Mouse (Mus musculus) Patski (cell line): ENCODE measurements around the gene Crb1. TPM values are rescaled to one million over a fixed set of nuclear protein-coding genes. Genes with fewer than 3 reads are reported as not detected.
A peak's percentile ranks its signal among the peaks of the same experiment; 100 is the strongest.

Experiments
- ATAC-seq: fragments of 100-300 bp; one replicate; pipeline ENCODE4 v1.8.0; 2021
- CTCF ChIA-PET: fragments of 350-600 bp; sonication (Branson Sonifier 250); formaldehyde crosslinking; loops from one replicate; lab custom pipeline; 2022; ENCODE audit warnings: inconsistent platforms; lab: Charles Lee
- POLR2A ChIA-PET: fragments of 350-600 bp; sonication (Branson Sonifier 250); formaldehyde crosslinking; loops from one replicate; lab custom pipeline; 2022; ENCODE audit warnings: antibody characterized with exemption, inconsistent platforms; lab: Charles Lee
- DNase-seq: peaks from one replicate; pipeline ENCODE4 v3.0.0-alpha.2; 2011; ENCODE audit warnings: low read depth, low spot score
- H3K27me3 ChIP-seq: fragments of 371-371 bp; one replicate; pipeline ENCODE4 v1.5.1; 2021
- CTCF ChIP-seq: fragments of 100-300 bp; IDR thresholded peaks from one replicate; pipeline ENCODE4 v1.5.1; 2021
- in situ Hi-C: fragments of 300-500 bp; cut with MboI; formaldehyde crosslinking; loops from 3 replicates; pipeline ENCODE4 v1.11.1; 2018; ENCODE audit warnings: low pct_unique_long_range_greater_than_20kb, mixed read lengths
- polyA plus RNA-seq: library from polyadenylated mRNA; unstranded; gene quantifications from one replicate; pipeline ENCODE4 v1.2.3, GENCODE M21; 2021

The Crb1 gene
- polyA plus RNA-seq, 1 experiment from 2014 or later = 0.06 TPM

DNA sequence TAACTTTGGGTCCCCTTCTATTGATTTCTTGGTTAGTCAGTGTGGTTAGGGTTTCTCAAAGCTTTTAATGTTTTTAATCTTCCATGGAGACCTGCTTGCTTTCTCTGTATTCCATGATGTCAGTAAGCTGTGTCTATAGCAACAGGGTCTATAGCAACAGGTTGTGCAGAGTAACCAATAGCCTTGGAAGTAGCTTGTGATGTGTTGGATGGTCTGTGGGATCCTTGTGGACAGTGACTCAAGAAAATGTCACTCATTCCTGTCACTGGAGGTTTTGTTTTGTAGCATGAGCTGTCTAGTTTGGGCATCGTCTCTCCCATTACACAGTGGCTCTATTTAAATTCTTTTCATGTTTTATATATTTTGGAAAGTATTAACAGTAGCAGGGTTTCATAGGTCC lies 197.2 kb downstream of the Crb1 start:
- H3K27me3 ChIP-seq = no peaks in the 10 kb centered on the region
- ATAC-seq (no peak), DNase-seq (no peak)
- POLR2A ChIA-PET = no interaction called here
- no peak for TF ChIP-seq CTCF
- CTCF ChIA-PET = no interaction called here
- in situ Hi-C loops = no loop called here

GRCm38 (mm10) chr1:139174058-139174832 lies 202.7 kb downstream of the Crb1 start:
- ATAC-seq = no peak
- POLR2A ChIA-PET = interaction anchor here (0.8 kb wide), 1 partner anchor 9 kb away, joined by 3 read pairs; no protein-coding TSS in a partner anchor
- in situ Hi-C loops = no loop called here

DNA sequence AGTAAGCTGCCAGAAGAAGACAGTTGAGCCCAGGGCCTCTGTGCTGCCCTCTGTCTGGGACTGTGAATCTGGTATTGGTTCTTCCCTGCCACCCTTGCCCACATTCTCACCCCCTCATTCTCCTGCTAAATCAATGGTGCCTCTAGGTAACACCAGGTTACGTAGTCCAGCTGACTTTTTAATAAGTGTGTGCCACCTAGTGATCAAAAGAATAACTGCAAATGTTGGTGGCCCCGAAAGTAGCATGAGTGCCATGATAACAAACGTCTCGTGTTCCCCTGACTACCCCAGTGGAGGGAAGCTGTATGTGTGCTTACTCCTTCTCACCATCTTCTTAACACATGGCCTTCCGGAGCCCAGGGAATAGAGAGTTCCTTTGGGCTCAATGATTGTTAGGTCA lies 214.1 kb downstream of the Crb1 start:
- no peak for DNase-seq
- peak; percentile 68 for TF ChIP-seq CTCF
- in situ Hi-C loops = loop anchor here (5.0 to 10.0 kb wide), 2 partner anchors 326 to 1028 kb away; no protein-coding TSS in a partner anchor
- ATAC-seq = peak; percentile 60
- ChIA-PET POLR2A (no interaction called here), CTCF (interaction anchor here (0.7 to 1.6 kb wide), 8 partner anchors 10 to 328 kb away, joined by 3 to 6 read pairs (median 3); no protein-coding TSS in a partner anchor)
- H3K27me3 ChIP-seq = no peaks in the 10 kb centered on the region

More at GRCm38 (mm10) chr1:139174058-139174832, 202.7 kb downstream of the Crb1 start:
- no peaks in the 10 kb centered on the region for H3K27me3 ChIP-seq
- CTCF ChIA-PET = no interaction called here
- no peak for DNase-seq
- no peak for TF ChIP-seq CTCF

DNA sequence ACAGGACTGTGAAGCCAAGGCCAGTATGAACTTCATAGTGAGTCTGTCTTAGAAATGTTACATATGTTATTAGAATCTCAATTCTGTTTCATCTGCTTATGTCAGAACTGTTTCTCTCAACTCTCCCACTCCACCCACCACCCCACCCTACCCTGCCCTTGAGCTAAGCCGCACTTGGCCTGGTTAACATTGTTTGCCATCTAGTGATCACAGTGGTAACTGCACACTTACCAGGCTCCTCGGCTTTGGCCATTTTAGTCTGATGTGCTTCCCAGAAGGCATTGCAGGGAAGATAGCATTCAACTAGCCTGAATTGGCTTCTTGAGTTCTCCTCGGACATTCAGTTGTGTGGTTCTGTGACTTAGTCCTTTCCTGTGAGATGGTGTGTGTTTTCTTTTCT lies 215.3 kb downstream of the Crb1 start:
- ATAC-seq (no peak), DNase-seq (no peak)
- ChIA-PET CTCF (interaction anchor here (0.9 kb wide), 1 partner anchor 315 kb away, joined by 3 read pairs; no protein-coding TSS in a partner anchor), POLR2A (no interaction called here)
- in situ Hi-C loops = loop anchor here (5.0 to 10.0 kb wide), 2 partner anchors 324 to 1027 kb away; no protein-coding TSS in a partner anchor
- peak; percentile 37 for TF ChIP-seq CTCF
- H3K27me3 ChIP-seq = no peaks in the 10 kb centered on the region

DNA sequence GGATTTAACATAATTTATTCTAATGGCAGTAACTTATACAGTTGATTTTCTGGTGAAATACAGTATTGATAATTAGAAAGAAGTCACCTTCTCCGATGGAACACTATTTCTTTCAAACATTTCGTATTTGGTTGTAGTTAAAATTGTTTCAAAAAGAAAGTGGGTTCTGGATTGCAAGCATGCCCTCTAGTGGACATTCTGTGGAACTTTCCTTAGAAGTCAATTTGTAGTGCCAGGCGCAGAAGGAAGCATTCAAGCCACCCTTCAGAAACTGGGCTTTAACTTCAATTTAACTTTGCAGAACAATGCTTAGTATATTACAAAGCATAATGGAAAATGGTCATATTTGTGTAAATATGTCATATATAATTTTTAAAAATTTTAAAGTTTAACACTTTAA lies 220.5 kb downstream of the Crb1 start:
- in situ Hi-C loops = no loop called here
- ATAC-seq (no peak), DNase-seq (no peak)
- POLR2A ChIA-PET = interaction anchor here (0.6 kb wide), 1 partner anchor 25 kb away, joined by 3 read pairs; no protein-coding TSS in a partner anchor
- CTCF ChIA-PET = interaction anchor here (1.1 to 1.3 kb wide), 4 partner anchors 10 to 319 kb away, joined by 3 to 4 read pairs (median 3); no protein-coding TSS in a partner anchor
- no peaks in the 10 kb centered on the region for H3K27me3 ChIP-seq
- TF ChIP-seq CTCF = peak; percentile 72

GRCm38 (mm10) chr1:139153493-139153892 lies 223.4 kb downstream of the Crb1 start:
- CTCF ChIA-PET = interaction anchor here (1.4 kb wide), 1 partner anchor 12 kb away, joined by 3 read pairs; no protein-coding TSS in a partner anchor
- H3K27me3 ChIP-seq = no peaks in the 10 kb centered on the region
- POLR2A ChIA-PET = no interaction called here
- TF ChIP-seq CTCF = no peak
- DNase-seq = no peak
- in situ Hi-C loops = no loop called here
- no peak for ATAC-seq

- CTCF ChIA-PET = interaction anchor here (1.4 kb wide), 1 partner anchor 11 kb away, joined by 3 read pairs; no protein-coding TSS in a partner anchor
- H3K27me3 ChIP-seq = no peaks in the 10 kb centered on the region
Measured at GRCm38 (mm10) chr1:139153006-139153405, 223.9 kb downstream of the Crb1 start.

More at GRCm38 (mm10) chr1:139153006-139153405, 223.9 kb downstream of the Crb1 start:
- in situ Hi-C loops = no loop called here
- ATAC-seq (no peak), DNase-seq (no peak)
- TF ChIP-seq CTCF = no peak
- POLR2A ChIA-PET = no interaction called here

Other genes starting within 250 kb of the Crb1 start
- gene Zbtb41, start 45.2 kb upstream of the Crb1 start, polyA plus RNA-seq = 22.8 TPM
- 15.0 TPM for gene Aspm, start 77.7 kb upstream of the Crb1 start, polyA plus RNA-seq
- not detected for gene F13b, start 124.6 kb upstream of the Crb1 start, polyA plus RNA-seq
- not detected for gene Cfhr1, start 183.2 kb upstream of the Crb1 start, polyA plus RNA-seq